Comparison of ENCODE assay signal across 8 mouse cellular contexts in genomic region chr7:141456739-141457138, GRCm38 (mm10). TPM values are rescaled to one million over a fixed set of nuclear protein-coding genes. Genes with fewer than 3 reads are reported as not detected.
DNase-seq lines count a peak whose midpoint lies in the region; ATAC-seq lines count a peak whose summit lies in the region.

No protein-coding gene starts in this region.

- peaks cover 29% of the 10 kb centered on the region for H3K4me1 ChIP-seq in hindbrain, embryonic 13.5 days (replicated peaks)
- H3K4me1 ChIP-seq in hindbrain, embryonic 11.5 days (replicated peaks; ENCODE audit: control insufficient read depth, insufficient read depth, low read length), result peaks cover 1% of the 10 kb centered on the region; the same call in 1 of the 2 replicates

- intact Hi-C loops in heart, postnatal 14 days (cut with DNase I), result loop anchor here (5.0 kb wide), 1 partner anchor 44 kb away; the partner anchor contains the start of gene Gatd1

- peak overlapping the region; percentile 70; the same call in 1 of the 2 replicates for H3K4me3 ChIP-seq in hindbrain, embryonic 13.5 days
- no peak overlapping the region for H3K4me3 ChIP-seq in hindbrain, embryonic 11.5 days (ENCODE audit: low read depth, low read length)

- DNase-seq in hindbrain, embryonic 11.5 days (ENCODE audit: low spot score), result no peak
- DNase-seq in urinary bladder, postnatal 14 days (ENCODE audit: low spot score), result peak; percentile 65
- no peak for DNase-seq in urinary bladder, postnatal 4 days (ENCODE audit: low spot score in 2 of 2)
- peak; percentile 43 to 57 for DNase-seq in heart, postnatal 14 days
- DNase-seq in right cerebral cortex, postnatal 4 days, result no peak
- DNase-seq in spleen, postnatal 36 days (ENCODE audit: low spot score in 2 of 2), result no peak
- no peak for DNase-seq in thymus, postnatal 25 days

- peaks cover 30% of the 10 kb centered on the region for H3K36me3 ChIP-seq in hindbrain, embryonic 13.5 days
- H3K36me3 ChIP-seq in hindbrain, embryonic 11.5 days (ENCODE audit: control insufficient read depth, insufficient read depth, low read length), result 0 out of 2 replicates have a peak, but pooled peaks cover 2% of the 10 kb centered on the region

- peak overlapping the region; percentile 93 for H3K4me2 ChIP-seq in hindbrain, embryonic 13.5 days
- no peak overlapping the region for H3K4me2 ChIP-seq in hindbrain, embryonic 11.5 days (replicated peaks; ENCODE audit: low read depth, low read length)

- H3K9ac ChIP-seq in hindbrain, embryonic 13.5 days, result no peak overlapping the region
- no peak overlapping the region for H3K9ac ChIP-seq in hindbrain, embryonic 11.5 days (ENCODE audit: low read depth, low read length)

- 88% methylated on average over 6 of the region's 6 CpGs for WGBS in hindbrain, embryonic 13.5 days
- WGBS in hindbrain, embryonic 11.5 days, result 89% methylated on average over 6 of the region's 6 CpGs

- no peak for ATAC-seq in hindbrain, embryonic 13.5 days (ENCODE audit: low FRiP score)
- ATAC-seq in hindbrain, embryonic 11.5 days (ENCODE audit: low FRiP score), result no peak

- H3K9me3 ChIP-seq in hindbrain, embryonic 13.5 days, result no peaks in the 10 kb centered on the region
- H3K9me3 ChIP-seq in hindbrain, embryonic 11.5 days (ENCODE audit: control insufficient read depth, low read length), result no peaks in the 10 kb centered on the region

- peaks cover 37% of the 10 kb centered on the region for H3K27me3 ChIP-seq in hindbrain, embryonic 13.5 days
- peaks cover 26% of the 10 kb centered on the region for H3K27me3 ChIP-seq in hindbrain, embryonic 11.5 days (ENCODE audit: control insufficient read depth, insufficient read depth, low read length)

- H3K27ac ChIP-seq in hindbrain, embryonic 13.5 days, result no peak overlapping the region
- no peak overlapping the region for H3K27ac ChIP-seq in hindbrain, embryonic 11.5 days (ENCODE audit: low read depth, low read length)

RNA-seq across cellular contexts. Expression of gene Pnpla2, which starts 1.7 kb away (rescaled TPM):
- 18.7 TPM in 2 replicates for polyA plus RNA-seq in hindbrain, embryonic 13.5 days (2015; fragmentation: Nextera tagmentation; extraction: Ambion mirVana)
- polyA plus RNA-seq in hindbrain, embryonic 11.5 days (2014; fragmentation: Nextera tagmentation; extraction: Ambion mirVana), result 13.7 and 14.2 TPM in 2 replicates
- total RNA-seq in heart, postnatal 14 days (2021), result 100 to 1,000 TPM; 351 to 430 TPM

RNA-seq across cellular contexts. Expression of gene Cracr2b, which starts 4.2 kb away (rescaled TPM):
- 6.9 and 7.2 TPM in 2 replicates for polyA plus RNA-seq in hindbrain, embryonic 13.5 days (2015; fragmentation: Nextera tagmentation; extraction: Ambion mirVana)
- 4.4 and 4.5 TPM in 2 replicates for polyA plus RNA-seq in hindbrain, embryonic 11.5 days (2014; fragmentation: Nextera tagmentation; extraction: Ambion mirVana)
- 10 to 100 TPM; 25.2 to 27.9 TPM for total RNA-seq in heart, postnatal 14 days (2021)

RNA-seq across cellular contexts. Expression of gene Rplp2, which starts 9.6 kb away (rescaled TPM):
- polyA plus RNA-seq in hindbrain, embryonic 13.5 days (2015; fragmentation: Nextera tagmentation; extraction: Ambion mirVana), result 771 and 809 TPM in 2 replicates
- polyA plus RNA-seq in hindbrain, embryonic 11.5 days (2014; fragmentation: Nextera tagmentation; extraction: Ambion mirVana), result 870 and 939 TPM in 2 replicates
- total RNA-seq in heart, postnatal 14 days (2021), result 100 to 1,000 TPM; 876 to 946 TPM

RNA-seq across cellular contexts. Expression of gene Cd151, which starts 10.5 kb away (rescaled TPM):
- 18.4 and 19.3 TPM in 2 replicates for polyA plus RNA-seq in hindbrain, embryonic 13.5 days (2015; fragmentation: Nextera tagmentation; extraction: Ambion mirVana)
- polyA plus RNA-seq in hindbrain, embryonic 11.5 days (2014; fragmentation: Nextera tagmentation; extraction: Ambion mirVana), result 40.1 and 57.9 TPM in 2 replicates
- 100 to 1,000 TPM; 258 to 268 TPM for total RNA-seq in heart, postnatal 14 days (2021)

RNA-seq across cellular contexts. Expression of gene Pidd1, which starts 12.9 kb away (rescaled TPM):
- polyA plus RNA-seq in hindbrain, embryonic 13.5 days (2015; fragmentation: Nextera tagmentation; extraction: Ambion mirVana), result 4.9 and 5.7 TPM in 2 replicates
- 8.3 and 8.6 TPM in 2 replicates for polyA plus RNA-seq in hindbrain, embryonic 11.5 days (2014; fragmentation: Nextera tagmentation; extraction: Ambion mirVana)
- total RNA-seq in heart, postnatal 14 days (2021), result 1 to 10 TPM; 1.1 to 1.2 TPM

Comparison
In these comparisons a context has a peak if more than half of its experiments do, and no peak if none do; other contexts are left out.
1. DNase-seq: peak in urinary bladder, postnatal 14 days (single experiment) and heart, postnatal 14 days (2 of 2); none in hindbrain, embryonic 11.5 days (single experiment), urinary bladder, postnatal 4 days (0 of 2), right cerebral cortex, postnatal 4 days (single experiment), spleen, postnatal 36 days (0 of 2) and thymus, postnatal 25 days (single experiment).